Mouse (Mus musculus) liver, adult 2 months (tissue): ENCODE measurements around the gene Cstb. TPM values are rescaled to one million over a fixed set of nuclear protein-coding genes. Genes with fewer than 3 reads are reported as not detected.

Source experiments
- DNase-seq: peaks from one replicate; pipeline ENCODE4 v3.0.0-alpha.2; 2011; ENCODE audit warnings: low read depth, low spot score; ENCODE audit errors: extremely low read depth
- H3K27ac ChIP-seq: fragments of 200-500 bp; replicated peaks from 2 replicates; pipeline ENCODE4 v1.5.1; 2012; ENCODE audit warnings: low read depth, mild to moderate bottlenecking, control low read depth, inconsistent platforms, low read length; ENCODE audit not compliant: insufficient read depth
- H3K27me3 ChIP-seq: fragments of 200-500 bp; 2 replicates; pipeline ENCODE4 v1.6.1; 2012; ENCODE audit warnings: mild to moderate bottlenecking, moderate library complexity, low read length, inconsistent platforms; ENCODE audit not compliant: control insufficient read depth, insufficient read depth
- H3K36me3 ChIP-seq: fragments of 200-500 bp; 2 replicates; pipeline ENCODE4 v1.6.1; 2012; ENCODE audit warnings: low read length, inconsistent platforms; ENCODE audit not compliant: control insufficient read depth, insufficient read depth
- H3K4me1 ChIP-seq: fragments of 200-500 bp; 2 replicates; pipeline ENCODE4 v1.6.1; 2011; ENCODE audit warnings: low read length; ENCODE audit not compliant: control insufficient read depth, insufficient read depth
- H3K4me3 ChIP-seq: fragments of 200-500 bp; 2 replicates; pipeline ENCODE4 v1.5.1; 2011; ENCODE audit warnings: low read depth, mild to moderate bottlenecking, control low read depth, low read length, moderate library complexity; ENCODE audit not compliant: insufficient read depth
- H3K79me2 ChIP-seq: fragments of 200-500 bp; 2 replicates; pipeline ENCODE4 v1.6.1; 2012; ENCODE audit warnings: inconsistent platforms, mild to moderate bottlenecking, low read length, moderate library complexity; ENCODE audit not compliant: control insufficient read depth, insufficient read depth
- H3K9ac ChIP-seq: fragments of 200-500 bp; 2 replicates; pipeline ENCODE4 v1.6.1; 2012; ENCODE audit warnings: low read depth, mild to moderate bottlenecking, control low read depth, inconsistent platforms, low read length
- CTCF ChIP-seq: fragments of 200-500 bp; IDR thresholded peaks from 2 replicates; pipeline ENCODE4 v1.5.1; 2011; ENCODE audit warnings: low read depth, low read length, control low read depth
- POLR2A ChIP-seq: fragments of 200-500 bp; IDR thresholded peaks from 2 replicates; pipeline ENCODE4 v1.6.1; 2011; ENCODE audit warnings: low read length, control low read depth; ENCODE audit not compliant: insufficient read depth; ENCODE audit errors: extremely low read depth
- WGBS: fragments of 180-500 bp; shearing (Covaris S2); methylation state at CpG from one replicate; pipeline ENCODE4 v1.1.7; 2018; 5-methylcytosine and 5-hydroxymethylcytosine counted together
- polyA plus RNA-seq: library from polyadenylated mRNA; depleted of rRNA; stranded (reverse); fragments of >200 nt; gene quantifications from 2 replicates; pipeline ENCODE4 v1.2.3, GENCODE M21; 2012
- total RNA-seq: library from RNA; depleted of rRNA; stranded (reverse); fragments of >200 nt; gene quantifications from 2 replicates; pipeline ENCODE4 v1.2.3, GENCODE M21; 2014

Gene Cstb
- total and polyA plus RNA-seq, 2 experiments: 47.5 to 60.8 TPM

DNA sequence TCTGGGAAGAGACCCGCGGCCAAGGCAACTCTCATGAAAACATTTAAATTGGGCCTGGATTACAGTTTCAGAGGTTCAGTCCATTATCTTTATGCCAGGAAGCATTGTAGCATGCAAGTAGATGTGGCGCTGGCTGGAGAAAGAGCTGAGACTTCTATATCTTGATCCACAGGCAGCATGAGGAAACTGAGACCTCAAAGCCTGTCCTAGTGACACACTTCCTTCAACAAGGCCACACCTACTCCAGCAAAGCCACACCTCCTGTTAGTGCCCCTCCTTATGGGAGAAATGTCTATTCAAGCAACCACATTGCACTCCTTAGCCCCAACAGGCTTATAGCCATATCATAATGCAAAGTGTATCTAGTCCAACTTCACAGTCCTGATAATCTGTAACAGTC, 2.9 kb upstream of the Cstb start:
- Histone ChIP-seq H3K4me1 (peaks cover 5% of the 10 kb centered on the region; the same call in 1 of the 2 replicates), H3K9ac (no peak overlapping the region), H3K27ac (no peak overlapping the region), H3K4me3 (no peak overlapping the region), H3K27me3 (no peaks in the 10 kb centered on the region), H3K79me2 (no peaks in the 10 kb centered on the region), H3K36me3 (no peaks in the 10 kb centered on the region)
- 87% methylated on average over 3 of the region's 3 CpGs for whole genome bisulfite sequencing
- no peak for DNase-seq
- TF ChIP-seq CTCF (no peak), POLR2A (no peak)

DNA sequence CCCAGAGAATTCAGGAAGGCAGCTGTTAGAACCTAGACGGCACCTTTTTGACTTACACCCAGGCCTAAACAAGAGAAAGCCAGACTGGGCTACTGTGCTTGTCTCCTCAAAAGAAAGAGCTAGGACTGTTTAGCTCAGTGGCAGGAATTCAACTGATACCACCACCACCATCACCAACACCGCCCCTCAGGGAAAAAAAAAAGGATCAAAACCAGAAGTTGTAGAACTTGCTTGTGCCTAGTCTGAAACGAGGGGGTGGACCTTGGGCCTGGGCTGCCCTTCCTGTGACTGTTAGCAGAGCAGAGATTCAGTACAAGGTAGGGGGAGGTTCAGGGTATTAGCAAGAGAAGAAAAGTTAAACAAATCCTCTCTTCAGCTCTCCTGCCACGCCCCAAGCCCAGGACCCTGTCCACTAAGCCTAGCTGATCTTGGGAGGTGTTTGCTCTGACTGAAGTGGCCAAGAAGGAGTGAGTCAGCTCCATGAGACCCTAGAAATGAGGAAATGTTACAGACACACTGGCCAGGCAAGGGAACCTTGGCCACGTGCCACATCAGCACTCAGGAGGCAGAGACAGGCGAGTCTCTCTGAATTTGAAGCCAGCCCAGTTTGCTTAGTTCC, 757 bp downstream of the Cstb start:
- Histone ChIP-seq H3K4me3 (peak overlapping the region; percentile 91), H3K27me3 (no peaks in the 10 kb centered on the region), H3K4me1 (peaks cover 5% of the 10 kb centered on the region; the same call in 1 of the 2 replicates), H3K79me2 (no peaks in the 10 kb centered on the region), H3K27ac (peak overlapping the region; percentile 30; the same call in 1 of the 2 replicates), H3K36me3 (peaks cover 3% of the 10 kb centered on the region; the same call in 1 of the 2 replicates), H3K9ac (peak overlapping the region; percentile 90)
- no peak for DNase-seq
- 44% methylated on average over 6 of the region's 6 CpGs for WGBS
- TF ChIP-seq POLR2A (no peak), CTCF (no peak)

DNA sequence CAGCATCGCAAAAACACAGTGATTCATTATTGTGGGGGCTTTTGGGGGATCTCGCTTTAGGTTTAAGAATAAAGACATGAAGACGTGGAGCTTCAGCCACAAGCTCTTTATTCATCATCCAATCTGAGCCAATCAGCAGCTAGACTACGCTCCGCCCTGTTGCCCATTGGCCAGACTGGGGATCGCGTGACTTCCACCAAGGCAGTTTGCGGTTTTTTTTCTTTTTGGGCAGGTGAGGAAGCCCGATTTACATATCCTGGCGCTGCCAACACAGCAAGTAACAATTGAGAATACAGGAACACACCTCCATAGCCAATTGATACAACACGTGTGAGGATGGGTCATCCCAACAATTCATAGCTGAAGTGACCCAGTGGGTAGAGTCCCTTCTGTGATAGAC, 2.6 kb downstream of the Cstb start:
- H3K79me2 ChIP-seq: no peaks in the 10 kb centered on the region
- no peak overlapping the region for H3K4me3 ChIP-seq
- H3K36me3 ChIP-seq: peaks cover 3% of the 10 kb centered on the region; the same call in 1 of the 2 replicates
- H3K9ac ChIP-seq: no peak overlapping the region
- 96% methylated on average over 11 of the region's 11 CpGs for WGBS
- H3K4me1 ChIP-seq: peaks cover 5% of the 10 kb centered on the region; the same call in 1 of the 2 replicates
- no peak for DNase-seq
- no peak overlapping the region for H3K27ac ChIP-seq
- no peaks in the 10 kb centered on the region for H3K27me3 ChIP-seq
- TF ChIP-seq POLR2A (no peak), CTCF (no peak)

DNA sequence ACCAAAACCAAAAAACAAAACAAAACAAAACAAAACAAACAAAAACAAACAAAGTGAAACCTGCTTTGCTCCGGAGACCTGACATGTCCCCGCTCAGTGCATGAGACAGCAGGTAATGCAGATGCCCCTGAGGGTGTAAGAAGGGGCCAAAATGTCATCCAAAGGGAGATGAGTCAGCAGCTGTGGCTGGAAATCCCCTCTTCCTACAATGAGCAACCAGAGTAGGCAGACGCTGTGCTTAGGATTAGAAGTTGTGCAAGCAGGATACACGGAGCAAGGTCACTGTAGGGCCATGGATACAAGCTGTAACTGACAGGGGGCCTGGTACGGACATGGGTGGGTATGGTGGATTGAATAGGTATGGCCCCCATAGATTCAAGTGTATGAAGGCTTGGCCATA, 3.7 kb downstream of the Cstb start:
- Histone ChIP-seq H3K79me2 (no peaks in the 10 kb centered on the region), H3K4me3 (no peak overlapping the region), H3K27me3 (no peaks in the 10 kb centered on the region), H3K9ac (no peak overlapping the region), H3K4me1 (peaks cover 5% of the 10 kb centered on the region; the same call in 1 of the 2 replicates), H3K27ac (no peak overlapping the region), H3K36me3 (peaks cover 3% of the 10 kb centered on the region; the same call in 1 of the 2 replicates)
- WGBS: 50% methylated on average over 5 of the region's 5 CpGs
- no peak for DNase-seq
- no peak for TF ChIP-seq POLR2A
- no peak for TF ChIP-seq CTCF

DNA sequence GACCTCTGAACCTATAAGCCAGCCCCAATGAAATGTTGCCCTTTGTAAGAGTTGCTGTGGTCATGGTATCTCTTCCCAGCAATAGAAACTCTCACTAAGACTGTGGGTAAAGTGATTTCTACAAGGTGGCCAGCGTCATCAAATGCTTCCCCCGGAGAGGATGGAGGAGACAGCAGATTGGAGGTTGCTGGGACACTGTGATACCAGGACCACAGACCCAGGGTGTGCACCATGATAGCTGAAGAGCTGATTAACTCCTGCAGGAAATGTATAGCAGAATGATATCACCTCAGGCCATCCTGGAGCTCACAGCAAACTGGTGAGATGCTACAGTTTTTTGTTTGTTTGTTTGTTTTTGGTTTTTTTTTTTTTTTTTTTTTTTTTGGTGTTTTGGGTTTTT, 4.3 kb downstream of the Cstb start:
- H3K4me3 ChIP-seq: no peak overlapping the region
- DNase-seq: no peak
- no peak overlapping the region for H3K27ac ChIP-seq
- peaks cover 3% of the 10 kb centered on the region; the same call in 1 of the 2 replicates for H3K36me3 ChIP-seq
- H3K79me2 ChIP-seq: no peaks in the 10 kb centered on the region
- TF ChIP-seq CTCF (no peak), POLR2A (no peak)
- H3K9ac ChIP-seq: no peak overlapping the region
- H3K27me3 ChIP-seq: no peaks in the 10 kb centered on the region
- H3K4me1 ChIP-seq: peaks cover 5% of the 10 kb centered on the region; the same call in 1 of the 2 replicates
- WGBS: 89% methylated on average over 2 of the region's 2 CpGs

DNA sequence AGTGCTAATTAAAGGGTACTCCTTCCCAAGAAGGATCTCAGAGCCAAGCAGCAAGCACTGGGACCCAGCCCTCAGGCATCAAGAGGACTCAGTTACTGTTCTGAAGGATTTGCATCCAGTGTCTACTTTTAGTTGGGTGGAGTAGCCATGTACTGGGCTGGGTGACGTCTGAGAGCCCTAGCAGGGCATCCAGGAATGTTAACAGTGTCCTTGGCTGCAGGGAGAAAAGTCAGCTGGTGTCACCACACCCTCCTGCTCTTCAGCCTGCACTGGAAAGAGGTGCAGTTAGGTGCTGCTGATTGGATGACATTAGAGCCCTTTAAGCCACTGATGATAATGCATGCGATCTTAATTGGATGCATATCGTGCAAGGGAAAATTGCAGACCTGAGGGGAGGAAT, 7.4 kb downstream of the Cstb start:
- Histone ChIP-seq H3K4me3 (no peak overlapping the region), H3K27ac (no peak overlapping the region), H3K27me3 (no peaks in the 10 kb centered on the region), H3K9ac (no peak overlapping the region), H3K36me3 (peaks cover 3% of the 10 kb centered on the region; the same call in 1 of the 2 replicates), H3K4me1 (no peaks in the 10 kb centered on the region), H3K79me2 (no peaks in the 10 kb centered on the region)
- TF ChIP-seq POLR2A (no peak), CTCF (no peak)
- WGBS: 82% methylated on average over 3 of the region's 3 CpGs
- DNase-seq: no peak
